Mouse (Mus musculus): ENCODE results near the gene Zfp839.

DNA sequence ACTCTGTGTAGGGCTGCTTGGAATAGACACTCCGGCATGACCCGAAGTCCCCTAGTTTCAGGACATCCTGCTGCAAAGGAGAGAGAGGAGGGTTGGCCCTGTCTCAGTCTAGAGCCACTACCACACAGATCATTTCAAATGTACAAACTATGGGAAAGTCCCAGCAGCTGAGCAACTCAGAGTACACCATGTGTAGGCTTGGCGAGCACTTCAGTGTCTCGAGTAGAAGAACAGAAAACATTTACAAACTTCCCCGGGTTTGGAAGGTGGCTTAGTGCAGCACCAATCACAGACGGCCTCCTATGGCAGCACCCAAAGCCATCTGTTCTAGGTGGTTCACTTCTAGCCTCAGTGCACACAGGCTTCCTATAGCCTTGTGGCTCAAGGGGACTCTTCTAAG, 36.4 kb upstream of the Zfp839 start:
- no peak for TF ChIP-seq CTCF (conservative IDR thresholded peaks at IDR 0.05; ENCODE audit: low read length)
- TF ChIP-seq POU5F1 (IDR thresholded peaks at IDR 0.05; ENCODE audit: borderline replicate concordance, low read length) = no peak
- no peak for TF ChIP-seq NANOG (IDR thresholded peaks at IDR 0.05; ENCODE audit: borderline replicate concordance, low read length)

Measured in E14TG2a.4 (cell line).